ENCODE assay signal across 8 mouse cellular contexts in genomic region chr7:25077414-25077755, GRCm38 (mm10). TPM values are rescaled to one million over a fixed set of nuclear protein-coding genes. Genes with fewer than 3 reads are reported as not detected.
A peak's percentile ranks its signal among the peaks of the same experiment; 100 is the strongest.
DNase-seq lines count a peak whose midpoint lies in the region; ATAC-seq lines count a peak whose summit lies in the region.

No protein-coding gene starts in this region.

- WGBS in lung, embryonic 16.5 days: under 1% methylated on average over 33 of the region's 33 CpGs
- 0% methylated on average over 33 of the region's 33 CpGs for WGBS in embryonic facial prominence, embryonic 14.5 days
- WGBS in intestine, embryonic 16.5 days: under 1% methylated on average over 33 of the region's 33 CpGs
- 1% methylated on average over 28 of the region's 33 CpGs for WGBS in neural tube, embryonic 14.5 days

- no peaks in the 10 kb centered on the region for H3K9me3 ChIP-seq in lung, embryonic 16.5 days (ENCODE audit: control insufficient read depth, low read length)
- no peaks in the 10 kb centered on the region for H3K9me3 ChIP-seq in embryonic facial prominence, embryonic 14.5 days (ENCODE audit: control insufficient read depth, low read length)
- H3K9me3 ChIP-seq in intestine, embryonic 16.5 days (ENCODE audit: control insufficient read depth, low read length): no peaks in the 10 kb centered on the region
- H3K9me3 ChIP-seq in neural tube, embryonic 14.5 days (ENCODE audit: control insufficient read depth, low read length): no peaks in the 10 kb centered on the region

- ATAC-seq in lung, embryonic 16.5 days (ENCODE audit: low read depth): peak; percentile 39
- peak; percentile 34 for ATAC-seq in embryonic facial prominence, embryonic 14.5 days (ENCODE audit: low read depth)
- no peak for ATAC-seq in intestine, embryonic 16.5 days
- ATAC-seq in neural tube, embryonic 14.5 days (ENCODE audit: low read depth): peak; percentile 44; the same call in 1 of the 2 replicates

- peak overlapping the region; percentile 95 for H3K27ac ChIP-seq in lung, embryonic 16.5 days (ENCODE audit: low read length)
- H3K27ac ChIP-seq in embryonic facial prominence, embryonic 14.5 days (replicated peaks; ENCODE audit: low read depth, low read length): peak overlapping the region; percentile 93
- H3K27ac ChIP-seq in intestine, embryonic 16.5 days (ENCODE audit: low read length): peak overlapping the region; percentile 97
- peak overlapping the region; percentile 91 for H3K27ac ChIP-seq in neural tube, embryonic 14.5 days (ENCODE audit: low read depth, low read length)

- H3K9ac ChIP-seq in lung, embryonic 16.5 days (ENCODE audit: low read length): peak overlapping the region; percentile 99
- peak overlapping the region; percentile 94 for H3K9ac ChIP-seq in embryonic facial prominence, embryonic 14.5 days (ENCODE audit: low read depth, low read length)
- H3K9ac ChIP-seq in intestine, embryonic 16.5 days (ENCODE audit: low read depth, low read length): peak overlapping the region; percentile 96
- peak overlapping the region; percentile 91 for H3K9ac ChIP-seq in neural tube, embryonic 14.5 days (replicated peaks; ENCODE audit: low read depth, low read length)

- peak overlapping the region; percentile 94 for H3K4me3 ChIP-seq in lung, embryonic 16.5 days (ENCODE audit: low read length)
- peak overlapping the region; percentile 86 for H3K4me3 ChIP-seq in embryonic facial prominence, embryonic 14.5 days (ENCODE audit: low read depth, low read length)
- peak overlapping the region; percentile 90 for H3K4me3 ChIP-seq in intestine, embryonic 16.5 days (ENCODE audit: low read length)
- peak overlapping the region; percentile 89 for H3K4me3 ChIP-seq in neural tube, embryonic 14.5 days (ENCODE audit: low read depth, low read length)

- DNase-seq in lung, postnatal 14 days: no peak
- no peak for DNase-seq in embryonic facial prominence, embryonic 14.5 days (ENCODE audit: low spot score)
- no peak for DNase-seq in cerebellum, adult 11-12 months
- DNase-seq in kidney, postnatal 36 days: no peak
- DNase-seq in cerebellum, postnatal 10 days: no peak

- peaks cover 24% of the 10 kb centered on the region for H3K4me1 ChIP-seq in lung, embryonic 16.5 days (replicated peaks; ENCODE audit: control insufficient read depth, insufficient read depth, low read length)
- peaks cover 17% of the 10 kb centered on the region for H3K4me1 ChIP-seq in embryonic facial prominence, embryonic 14.5 days (ENCODE audit: control insufficient read depth, insufficient read depth, low read length)
- H3K4me1 ChIP-seq in intestine, embryonic 16.5 days (ENCODE audit: control insufficient read depth, insufficient read depth, low read length): peaks cover 24% of the 10 kb centered on the region
- H3K4me1 ChIP-seq in neural tube, embryonic 14.5 days (ENCODE audit: control insufficient read depth, insufficient read depth, low read length): peaks cover 26% of the 10 kb centered on the region

- peaks cover 30% of the 10 kb centered on the region for H3K36me3 ChIP-seq in lung, embryonic 16.5 days (ENCODE audit: control insufficient read depth, insufficient read depth, low read length)
- peaks cover 31% of the 10 kb centered on the region for H3K36me3 ChIP-seq in embryonic facial prominence, embryonic 14.5 days (ENCODE audit: control insufficient read depth, insufficient read depth, low read length)
- H3K36me3 ChIP-seq in intestine, embryonic 16.5 days (ENCODE audit: control insufficient read depth, insufficient read depth, low read length): peaks cover 26% of the 10 kb centered on the region
- H3K36me3 ChIP-seq in neural tube, embryonic 14.5 days (ENCODE audit: control insufficient read depth, insufficient read depth, low read length): peaks cover 23% of the 10 kb centered on the region

- H3K4me2 ChIP-seq in lung, embryonic 16.5 days (ENCODE audit: low read depth, low read length): peak overlapping the region; percentile 90
- H3K4me2 ChIP-seq in embryonic facial prominence, embryonic 14.5 days (ENCODE audit: low read depth, low read length): peak overlapping the region; percentile 84
- peak overlapping the region; percentile 69 for H3K4me2 ChIP-seq in intestine, embryonic 16.5 days (ENCODE audit: low read depth, low read length)
- peak overlapping the region; percentile 76 for H3K4me2 ChIP-seq in neural tube, embryonic 14.5 days (ENCODE audit: low read depth, low read length)

- H3K27me3 ChIP-seq in lung, embryonic 16.5 days (ENCODE audit: control insufficient read depth, insufficient read depth, low read depth, low read length): no peaks in the 10 kb centered on the region
- H3K27me3 ChIP-seq in embryonic facial prominence, embryonic 14.5 days (replicated peaks; ENCODE audit: control insufficient read depth, insufficient read depth, low read length): no peaks in the 10 kb centered on the region
- no peaks in the 10 kb centered on the region for H3K27me3 ChIP-seq in intestine, embryonic 16.5 days (replicated peaks; ENCODE audit: control insufficient read depth, insufficient read depth, low read length)
- H3K27me3 ChIP-seq in neural tube, embryonic 14.5 days (ENCODE audit: control insufficient read depth, insufficient read depth, low read length): no peaks in the 10 kb centered on the region

RNA-seq across cellular contexts. Expression of gene Zfp574, which starts 5.0 kb away (rescaled TPM):
- polyA plus RNA-seq in lung, embryonic 16.5 days (2015; fragmentation: Nextera tagmentation; extraction: Ambion mirVana): 28.9 and 30.5 TPM in 2 replicates
- polyA plus RNA-seq in embryonic facial prominence, embryonic 14.5 days (2014; fragmentation: Nextera tagmentation; extraction: Ambion mirVana): 24.1 and 25.2 TPM in 2 replicates
- 23.1 and 23.3 TPM in 2 replicates for polyA plus RNA-seq in intestine, embryonic 16.5 days (2015; fragmentation: Nextera tagmentation; extraction: Ambion mirVana)
- 24.6 and 27.3 TPM in 2 replicates for polyA plus RNA-seq in neural tube, embryonic 14.5 days (2014; fragmentation: Nextera tagmentation; extraction: Ambion mirVana)

RNA-seq across cellular contexts. Expression of gene Grik5, which starts 5.2 kb away (rescaled TPM):
- 3.5 and 3.6 TPM in 2 replicates for polyA plus RNA-seq in lung, embryonic 16.5 days (2015; fragmentation: Nextera tagmentation; extraction: Ambion mirVana)
- 7.0 and 8.3 TPM in 2 replicates for polyA plus RNA-seq in embryonic facial prominence, embryonic 14.5 days (2014; fragmentation: Nextera tagmentation; extraction: Ambion mirVana)
- 1.5 and 1.9 TPM in 2 replicates for polyA plus RNA-seq in intestine, embryonic 16.5 days (2015; fragmentation: Nextera tagmentation; extraction: Ambion mirVana)
- polyA plus RNA-seq in neural tube, embryonic 14.5 days (2014; fragmentation: Nextera tagmentation; extraction: Ambion mirVana): 22.2 and 28.1 TPM in 2 replicates
